Mouse (Mus musculus): Measurements from ENCODE around the gene Chrnb1. TPM values are rescaled to one million over a fixed set of nuclear protein-coding genes. Genes with fewer than 3 reads are reported as not detected.
A peak's percentile ranks its signal among the peaks of the same experiment; 100 is the strongest.

Gene Chrnb1
- total RNA-seq, 2 experiments from 2014 or later, result 1.3 to 2.0 TPM

DNA sequence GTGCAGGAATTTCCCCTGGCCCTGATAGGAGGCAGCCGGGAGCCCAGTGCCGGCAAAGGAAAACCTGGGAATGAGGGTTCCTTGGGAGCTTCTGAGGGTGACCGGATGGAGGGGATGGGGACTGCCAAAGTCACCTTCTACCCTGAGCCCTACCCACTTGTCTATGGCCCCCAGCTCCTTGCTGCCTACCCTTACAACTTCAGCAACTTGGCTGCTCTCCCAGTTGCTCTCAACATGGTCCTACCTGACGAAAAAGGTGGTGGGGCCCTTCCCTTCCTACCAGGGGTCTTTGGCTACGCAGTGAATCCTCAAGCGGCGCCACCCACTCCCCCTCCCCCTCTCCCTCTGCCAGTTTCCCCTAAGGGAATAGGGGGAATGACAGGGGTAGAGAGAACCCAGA is 16.8 kb downstream of the Chrnb1 start:
- intact Hi-C loops (cut with DNase I), result no loop called here
- no peak for DNase-seq (ENCODE audit: low spot score in 2 of 2)

DNA sequence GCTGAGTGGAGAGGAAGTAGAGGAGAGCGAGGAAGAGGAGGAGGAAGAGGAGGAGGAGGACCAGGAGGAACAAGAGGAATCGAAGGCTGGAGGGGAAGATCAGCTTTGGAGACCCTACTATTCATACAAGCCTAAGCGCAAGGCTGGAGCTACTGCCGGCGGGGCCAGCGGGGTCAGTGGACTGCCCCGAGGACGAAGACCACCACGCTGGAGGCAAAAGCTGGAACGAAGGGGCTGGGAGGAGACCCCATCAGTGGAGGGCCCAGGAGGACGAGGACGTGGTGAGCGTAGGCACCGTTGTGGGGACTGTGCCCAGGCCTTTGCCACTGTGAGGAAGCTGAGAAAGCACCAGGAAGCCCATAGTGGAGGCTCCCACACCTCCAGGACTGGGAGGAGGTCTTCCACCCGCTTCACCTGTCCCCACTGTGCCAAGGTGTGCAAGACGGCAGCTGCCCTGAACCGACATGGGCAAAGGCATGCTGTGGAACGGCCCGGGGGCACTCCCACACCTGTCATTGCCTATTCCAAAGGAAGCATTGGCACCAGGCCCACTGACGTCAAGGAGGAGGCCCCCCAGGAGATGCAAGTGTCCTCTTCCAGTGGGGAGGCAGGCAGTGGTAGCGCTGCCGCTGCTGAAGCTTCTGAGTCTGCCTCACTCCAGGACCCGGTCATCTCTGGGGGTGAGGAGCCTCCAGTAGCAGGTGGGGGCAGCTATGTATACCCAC is 17.3 kb downstream of the Chrnb1 start:
- DNase-seq (ENCODE audit: low spot score in 2 of 2), result no peak
- intact Hi-C loops (cut with DNase I), result no loop called here

GRCm38 (mm10) chr11:69777504-69778257 is 18.1 kb downstream of the Chrnb1 start:
- no peak for DNase-seq (ENCODE audit: low spot score in 2 of 2)
- intact Hi-C loops (cut with DNase I), result no loop called here

- intact Hi-C loops (cut with DNase I), result no loop called here
- DNase-seq (ENCODE audit: low spot score in 2 of 2), result no peak
Measured at GRCm38 (mm10) chr11:69776488-69776887, 19.3 kb downstream of the Chrnb1 start.

DNA sequence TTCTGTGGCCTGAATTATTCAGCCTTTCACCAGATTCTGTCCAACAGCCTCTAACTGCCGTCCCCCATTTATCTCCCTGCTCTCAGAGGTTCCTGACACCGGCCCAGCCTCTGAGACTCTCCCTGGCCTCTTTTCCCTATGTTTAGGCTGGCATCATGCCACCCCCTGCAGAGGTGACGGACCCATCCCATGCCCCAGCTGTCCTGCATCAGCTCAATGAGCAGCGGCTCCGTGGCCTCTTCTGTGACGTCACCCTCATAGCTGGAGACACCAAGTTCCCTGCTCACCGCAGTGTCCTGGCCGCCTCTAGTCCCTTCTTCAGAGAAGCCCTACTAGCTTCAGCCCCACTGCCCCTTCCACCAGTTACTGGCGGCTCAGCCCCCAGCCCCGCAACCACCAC is 20.0 kb downstream of the Chrnb1 start:
- DNase-seq (ENCODE audit: low spot score in 2 of 2), result no peak
- intact Hi-C loops (cut with DNase I), result no loop called here

GRCm38 (mm10) chr11:69774961-69775360 is 20.8 kb downstream of the Chrnb1 start:
- no peak for DNase-seq (ENCODE audit: low spot score in 2 of 2)
- intact Hi-C loops (cut with DNase I), result no loop called here

- DNase-seq (ENCODE audit: low spot score in 2 of 2), result no peak
- intact Hi-C loops (cut with DNase I), result loop anchor here (2.0 kb wide), 1 partner anchor 69 kb away; the partner anchor contains the start of gene Nlgn2
Measured at GRCm38 (mm10) chr11:69767625-69767909, 28.2 kb downstream of the Chrnb1 start.

- peak in 1 of 2 experiments; percentile 22 for DNase-seq (ENCODE audit: low spot score in 2 of 2)
- intact Hi-C loops (cut with DNase I), result loop anchor here (1.0 to 2.0 kb wide), 2 partner anchors 9 to 70 kb away; partner anchors contain the start of genes Nlgn2 and Polr2a
Measured at GRCm38 (mm10) chr11:69766872-69767624, 28.7 kb downstream of the Chrnb1 start.

DNA sequence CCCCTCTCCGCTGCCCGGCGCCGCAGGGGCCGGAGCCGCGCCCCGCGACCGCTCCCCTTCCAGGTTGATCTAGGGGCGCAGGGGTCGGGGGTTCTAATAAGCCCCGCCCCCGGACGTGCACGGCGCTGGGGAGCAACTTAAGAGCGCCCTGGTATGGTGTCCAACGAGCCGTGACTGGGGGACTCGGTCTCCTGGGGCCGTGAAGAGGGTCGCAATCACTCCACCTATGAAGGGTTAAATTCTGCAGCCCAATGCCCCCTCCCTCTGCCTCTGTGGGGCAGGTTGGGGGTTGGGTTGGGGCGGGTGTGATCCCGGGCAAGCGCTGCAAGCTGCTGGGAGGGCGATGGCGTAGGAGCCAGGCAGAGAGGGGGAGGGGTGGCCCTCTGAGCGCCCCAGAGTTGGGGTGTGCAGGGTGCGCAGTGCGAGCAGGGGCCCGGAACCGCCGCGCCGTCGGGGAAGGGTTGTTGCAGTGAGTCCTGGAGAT is 29.6 kb downstream of the Chrnb1 start:
- intact Hi-C loops (cut with DNase I), result loop anchor here (1.0 to 2.0 kb wide), 2 partner anchors 8 to 71 kb away; partner anchors contain the start of genes Nlgn2 and Polr2a
- peak; percentile 74 to 79 for DNase-seq (ENCODE audit: low spot score in 2 of 2)

GRCm38 (mm10) chr11:69765221-69766125 is 30.3 kb downstream of the Chrnb1 start, which contains the start of gene Zbtb4:
Gene Zbtb4, plus strand, starts transcription at chr11:69765912.
- intact Hi-C loops (cut with DNase I), result loop anchor here (1.0 to 2.0 kb wide), 2 partner anchors 7 to 71 kb away; partner anchors contain the start of genes Nlgn2 and Polr2a
- peak in 1 of 2 experiments; percentile 39 for DNase-seq (ENCODE audit: low spot score in 2 of 2)

DNA sequence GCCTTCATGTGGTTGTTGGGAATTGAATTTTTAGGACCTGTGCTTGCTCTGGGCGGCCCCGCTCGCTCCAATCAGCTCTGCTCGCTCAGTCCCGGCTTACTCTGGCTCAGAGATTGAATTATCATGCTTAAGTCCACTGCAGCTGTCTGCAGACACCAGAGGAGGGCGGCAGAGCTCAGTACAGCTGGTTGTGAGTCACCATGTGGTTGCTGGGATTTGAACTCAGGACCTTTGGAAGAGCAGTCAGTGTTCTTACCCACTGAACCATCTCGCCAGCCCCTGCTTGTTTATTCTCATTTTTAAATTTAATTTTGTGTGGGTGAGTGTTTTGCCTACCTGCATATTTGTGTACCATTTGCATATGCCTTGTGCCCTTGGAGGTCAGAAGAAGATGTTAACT is 32.2 kb downstream of the Chrnb1 start:
- no peak for DNase-seq (ENCODE audit: low spot score in 2 of 2)
- intact Hi-C loops (cut with DNase I), result no loop called here

DNA sequence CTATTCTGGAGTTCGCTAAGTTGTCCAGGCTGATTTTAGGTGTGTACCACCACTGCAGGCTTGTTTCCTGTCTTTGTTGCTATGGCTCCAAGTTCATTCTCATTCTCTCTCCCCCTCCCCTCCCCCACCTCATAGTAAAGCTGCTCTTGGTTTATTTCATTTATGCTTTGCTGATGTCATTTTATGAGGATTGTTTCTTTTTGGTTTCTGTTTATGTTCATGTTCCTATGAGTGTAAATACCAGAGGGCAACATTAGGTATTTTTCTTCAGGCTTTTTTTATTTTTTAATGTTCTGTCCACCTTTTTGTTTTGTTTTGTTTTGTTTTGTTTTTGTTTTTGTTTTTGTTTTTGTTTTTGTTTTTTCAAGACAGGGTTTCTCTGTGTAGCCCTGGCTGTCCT is 33.9 kb downstream of the Chrnb1 start, which contains the start of gene Slc35g3:
Gene Slc35g3, minus strand, starts transcription at position 101 of the 400 bp plus-strand sequence.
- DNase-seq (ENCODE audit: low spot score in 2 of 2), result no peak
- intact Hi-C loops (cut with DNase I), result no loop called here

DNA sequence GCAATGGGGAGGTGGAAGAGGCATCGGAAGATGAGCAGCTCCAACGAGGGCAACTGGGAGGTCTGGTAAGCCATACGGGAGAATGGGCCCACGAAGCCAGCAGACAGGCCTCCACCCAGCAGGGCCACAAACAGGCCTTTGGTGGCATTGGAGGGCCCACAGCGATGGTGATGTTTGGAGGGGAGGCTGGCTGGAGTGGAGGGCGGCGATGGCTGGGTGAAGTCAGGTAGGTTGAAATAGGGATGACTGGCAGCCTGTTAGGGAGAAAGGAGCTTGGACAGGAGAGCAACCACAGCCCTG is 34.9 kb downstream of the Chrnb1 start:
- DNase-seq (ENCODE audit: low spot score in 2 of 2), result no peak
- intact Hi-C loops (cut with DNase I), result no loop called here

GRCm38 (mm10) chr11:69760160-69760900 is 35.4 kb downstream of the Chrnb1 start:
- intact Hi-C loops (cut with DNase I), result no loop called here

GRCm38 (mm10) chr11:69758971-69759721 is 36.6 kb downstream of the Chrnb1 start:
- DNase-seq (ENCODE audit: low spot score in 2 of 2), result peak; percentile 86 to 96
- intact Hi-C loops (cut with DNase I), result loop anchor here (1.0 to 2.0 kb wide), 5 partner anchors 7 to 118 kb away; partner anchors contain the start of genes Nlgn2 and Senp3

More at GRCm38 (mm10) chr11:69760160-69760900, 35.4 kb downstream of the Chrnb1 start:
- no peak for DNase-seq (ENCODE audit: low spot score in 2 of 2)

DNA sequence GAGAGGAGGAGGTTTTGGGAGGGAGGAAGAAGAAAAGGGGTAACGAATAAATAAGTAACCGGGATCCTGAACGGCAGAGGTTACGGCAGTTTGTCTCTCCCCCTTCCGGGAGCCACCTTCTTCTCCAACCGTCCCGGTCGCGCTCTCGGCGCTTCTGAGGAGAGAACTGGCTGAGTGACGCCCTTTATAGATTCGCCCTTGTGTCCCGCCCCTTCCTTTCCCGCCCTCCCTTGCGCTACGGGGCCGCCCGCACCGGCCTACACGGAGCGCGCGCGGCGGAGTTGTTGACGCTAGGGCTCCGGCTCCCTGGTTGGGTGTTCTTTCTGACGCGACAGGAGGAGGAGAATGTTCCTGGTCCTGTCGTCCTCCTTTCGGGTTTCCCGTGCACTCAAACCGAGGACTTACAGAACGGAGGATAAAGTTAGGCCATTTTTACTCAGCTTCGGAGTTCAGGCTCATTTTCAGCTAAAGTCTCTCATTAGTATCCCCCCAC is 37.2 kb downstream of the Chrnb1 start, which contains the start of gene Polr2a:
Gene Polr2a, minus strand, starts transcription at position 160 of the 493 bp plus-strand sequence.
- peak; percentile 99 for DNase-seq (ENCODE audit: low spot score in 2 of 2)
- intact Hi-C loops (cut with DNase I), result loop anchor here (1.0 to 2.0 kb wide), 5 partner anchors 8 to 118 kb away; partner anchors contain the start of genes Nlgn2 and Senp3

DNA sequence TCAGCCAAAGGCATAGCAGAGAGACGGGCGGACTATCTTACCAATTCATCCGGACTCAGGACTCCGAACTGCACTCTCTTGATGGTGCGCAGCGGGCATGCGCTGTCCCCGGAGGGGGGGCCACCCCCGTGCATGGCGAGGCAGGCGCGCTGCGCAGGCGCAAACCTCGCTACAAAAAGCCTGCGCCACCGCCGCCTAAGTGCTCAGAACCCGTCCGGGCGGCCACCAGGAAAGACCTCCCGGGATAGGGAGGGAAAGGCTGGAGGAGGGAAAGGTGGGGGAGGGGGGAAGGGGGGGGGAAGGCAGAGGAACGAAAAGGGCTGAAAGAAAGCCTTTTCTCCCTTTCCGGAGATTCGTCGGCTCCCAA is 37.7 kb downstream of the Chrnb1 start:
- peak; percentile 97 for DNase-seq (ENCODE audit: low spot score in 2 of 2)
- intact Hi-C loops (cut with DNase I), result loop anchor here (1.0 to 2.0 kb wide), 5 partner anchors 8 to 119 kb away; partner anchors contain the start of genes Nlgn2 and Senp3
